Mouse (Mus musculus): ENCODE results near the gene Tmem216. TPM values are rescaled to one million over a fixed set of nuclear protein-coding genes. Genes with fewer than 3 reads are reported as not detected.

Gene Tmem216
- polyA plus RNA-seq, 1 experiment from 2014 or later, result 63.1 TPM

DNA sequence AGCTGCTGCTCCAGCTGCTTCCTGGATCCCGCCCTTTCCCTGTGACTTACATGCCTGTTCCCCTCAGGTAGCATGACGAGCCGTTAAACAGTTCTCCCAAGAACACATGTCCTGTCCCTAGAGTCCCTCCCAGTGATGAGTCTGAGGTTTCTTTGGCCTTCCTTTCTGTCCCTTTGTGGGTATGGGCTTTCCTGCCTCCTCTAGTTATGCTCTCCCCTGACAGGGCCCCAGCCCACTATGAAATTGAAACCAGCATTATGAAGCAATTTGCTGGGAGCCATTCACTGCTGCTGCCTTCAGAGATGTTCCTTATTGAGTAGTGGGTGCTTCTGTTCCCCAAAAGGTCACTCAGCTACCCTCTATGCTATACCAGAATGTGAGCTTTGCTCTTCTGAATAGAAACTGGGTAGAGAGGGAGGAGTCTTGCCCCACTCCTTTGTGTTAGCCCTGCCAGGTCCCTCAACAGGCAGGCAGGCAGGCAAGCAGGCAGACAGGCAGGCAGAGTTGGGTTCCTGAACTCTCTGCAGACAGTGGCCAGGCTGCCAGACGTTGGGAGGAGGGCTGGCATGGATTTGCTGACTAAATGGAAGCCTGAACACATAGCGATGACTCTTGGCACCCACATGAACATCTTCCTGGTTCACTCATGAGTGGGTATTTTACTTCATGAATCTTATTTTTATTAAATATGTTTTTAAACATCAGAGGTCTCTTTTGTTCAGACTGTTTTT is 33.3 kb upstream of the Tmem216 start:
- H3K4me1 ChIP-seq (replicated peaks), result no peaks in the 10 kb centered on the region
- 0 out of 2 replicates have a peak overlapping the region, but pooled peaks have one; percentile 23 for H3K27ac ChIP-seq
- no peaks in the 10 kb centered on the region for H3K27me3 ChIP-seq
- no peak overlapping the region for H3K9ac ChIP-seq (replicated peaks)
- peaks cover 57% of the 10 kb centered on the region for H3K36me3 ChIP-seq
- no peak overlapping the region for H3K4me3 ChIP-seq (replicated peaks)
- WGBS, result 64% methylated on average over 5 of the region's 5 CpGs
- H3K9me3 ChIP-seq, result no peaks in the 10 kb centered on the region
- no peak for ATAC-seq (ENCODE audit: insufficient number of reproducible peaks, insufficient read depth, low FRiP score, low TSS enrichment, low read depth)
- H3K4me2 ChIP-seq, result no peak overlapping the region

- 90% methylated on average over 8 of the region's 8 CpGs for WGBS
- no peaks in the 10 kb centered on the region for H3K9me3 ChIP-seq
- H3K36me3 ChIP-seq, result peaks cover 38% of the 10 kb centered on the region
- H3K27me3 ChIP-seq, result no peaks in the 10 kb centered on the region
- H3K4me3 ChIP-seq (replicated peaks), result no peak overlapping the region
- no peak overlapping the region for H3K9ac ChIP-seq (replicated peaks)
- no peaks in the 10 kb centered on the region for H3K4me1 ChIP-seq (replicated peaks)
- no peak for ATAC-seq (ENCODE audit: insufficient number of reproducible peaks, insufficient read depth, low FRiP score, low TSS enrichment, low read depth)
- H3K27ac ChIP-seq, result no peak overlapping the region
- no peak overlapping the region for H3K4me2 ChIP-seq
Measured at GRCm38 (mm10) chr19:10587231-10587630, 31.2 kb upstream of the Tmem216 start.

DNA sequence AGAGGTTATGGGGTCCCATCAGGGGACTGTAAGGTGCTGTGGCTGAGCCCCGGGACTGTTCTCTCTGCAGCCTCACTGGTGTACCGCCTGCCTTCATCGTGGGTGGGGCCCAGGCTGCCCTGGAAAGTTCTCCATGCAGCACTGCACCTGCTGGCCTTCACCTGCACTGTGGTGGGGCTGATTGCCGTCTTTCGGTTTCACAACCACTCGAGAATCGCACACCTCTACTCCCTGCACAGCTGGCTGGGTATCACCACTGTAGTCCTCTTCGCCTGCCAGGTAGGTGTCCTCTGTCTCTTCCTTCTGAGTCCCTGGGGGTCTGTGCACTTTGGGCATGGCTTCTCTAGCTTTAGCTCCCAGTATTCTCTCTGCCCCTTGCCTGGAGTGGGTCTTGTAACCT is 29.1 kb upstream of the Tmem216 start:
- Histone ChIP-seq H3K4me3 (replicated peaks) (no peak overlapping the region), H3K9me3 (no peaks in the 10 kb centered on the region), H3K27me3 (no peaks in the 10 kb centered on the region), H3K4me1 (replicated peaks) (no peaks in the 10 kb centered on the region), H3K9ac (replicated peaks) (no peak overlapping the region), H3K36me3 (peaks cover 30% of the 10 kb centered on the region), H3K4me2 (no peak overlapping the region), H3K27ac (no peak overlapping the region)
- WGBS, result 85% methylated on average over 8 of the region's 8 CpGs
- no peak for ATAC-seq (ENCODE audit: insufficient number of reproducible peaks, insufficient read depth, low FRiP score, low TSS enrichment, low read depth)

DNA sequence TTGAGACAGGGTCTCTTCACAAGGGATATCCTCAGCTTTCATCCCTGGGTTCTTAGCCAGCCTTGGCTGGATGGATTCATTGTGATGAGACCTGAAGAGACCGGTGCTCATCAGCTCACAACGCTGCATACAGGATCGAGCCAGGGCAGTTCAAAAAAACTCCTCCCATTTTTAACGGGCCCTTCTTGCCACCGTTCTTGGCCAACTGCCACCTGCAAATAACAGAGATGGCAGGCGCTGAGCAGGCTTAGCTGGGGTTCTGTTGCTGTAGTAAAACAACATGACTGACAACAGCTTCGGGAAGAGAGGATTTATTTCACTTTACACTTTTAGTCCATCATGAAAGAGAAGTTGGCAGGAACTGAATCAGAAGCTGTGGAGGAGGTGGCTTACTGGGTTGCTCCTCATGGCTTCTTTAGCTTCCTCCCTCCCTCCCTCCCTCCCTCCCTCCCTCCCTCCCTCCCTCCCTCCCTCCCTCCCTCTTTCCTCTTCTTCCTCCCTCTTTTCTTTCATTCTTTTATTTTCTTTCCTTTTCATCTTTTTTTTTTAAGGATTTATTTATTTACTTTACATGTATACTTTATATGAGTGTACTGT is 27.6 kb upstream of the Tmem216 start:
- no peak for ATAC-seq (ENCODE audit: insufficient number of reproducible peaks, insufficient read depth, low FRiP score, low TSS enrichment, low read depth)
- Histone ChIP-seq H3K9ac (replicated peaks) (no peak overlapping the region), H3K9me3 (no peaks in the 10 kb centered on the region), H3K36me3 (peaks cover 23% of the 10 kb centered on the region), H3K4me3 (replicated peaks) (no peak overlapping the region), H3K27me3 (no peaks in the 10 kb centered on the region), H3K27ac (no peak overlapping the region), H3K4me1 (replicated peaks) (peaks cover 2% of the 10 kb centered on the region; the same call in 1 of the 2 replicates), H3K4me2 (no peak overlapping the region)
- WGBS, result 74% methylated on average over 7 of the region's 7 CpGs

GRCm38 (mm10) chr19:10581984-10582383 is 25.9 kb upstream of the Tmem216 start:
- ATAC-seq (ENCODE audit: insufficient number of reproducible peaks, insufficient read depth, low FRiP score, low TSS enrichment, low read depth), result no peak
- Histone ChIP-seq H3K9ac (replicated peaks) (no peak overlapping the region), H3K27ac (no peak overlapping the region), H3K36me3 (peaks cover 15% of the 10 kb centered on the region), H3K4me2 (no peak overlapping the region), H3K4me1 (replicated peaks) (peaks cover 12% of the 10 kb centered on the region), H3K27me3 (no peaks in the 10 kb centered on the region), H3K9me3 (no peaks in the 10 kb centered on the region), H3K4me3 (replicated peaks) (no peak overlapping the region)
- WGBS, result 83% methylated on average over 6 of the region's 6 CpGs

DNA sequence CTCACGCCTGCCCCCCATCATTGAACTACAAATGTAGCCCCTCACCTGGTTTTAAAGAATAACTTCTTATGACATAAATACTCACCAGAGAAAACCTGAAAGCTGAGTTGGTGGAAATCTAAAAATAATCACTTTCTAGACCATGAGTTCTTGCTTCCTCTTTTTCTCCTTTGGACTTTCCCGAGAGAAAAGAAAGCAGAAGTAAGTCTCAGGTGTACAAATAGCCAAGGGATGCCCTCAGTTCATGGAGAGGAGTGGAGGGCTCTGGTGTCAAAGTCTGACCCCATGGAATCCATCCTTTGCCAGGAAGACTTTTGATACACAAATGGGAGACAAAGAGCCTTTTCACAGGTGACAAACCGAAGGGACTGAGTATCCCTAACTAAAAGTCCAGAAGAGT is 24.7 kb upstream of the Tmem216 start:
- WGBS, result 79% methylated on average over 3 of the region's 3 CpGs
- H3K27ac ChIP-seq, result no peak overlapping the region
- ATAC-seq (ENCODE audit: insufficient number of reproducible peaks, insufficient read depth, low FRiP score, low TSS enrichment, low read depth), result no peak

GRCm38 (mm10) chr19:10580102-10580501 is 24.1 kb upstream of the Tmem216 start:
- 78% methylated on average over 3 of the region's 3 CpGs for WGBS
- Histone ChIP-seq H3K9me3 (no peaks in the 10 kb centered on the region), H3K4me2 (no peak overlapping the region), H3K9ac (replicated peaks) (no peak overlapping the region), H3K27ac (no peak overlapping the region), H3K36me3 (peaks cover 14% of the 10 kb centered on the region), H3K27me3 (no peaks in the 10 kb centered on the region), H3K4me3 (replicated peaks) (no peak overlapping the region), H3K4me1 (replicated peaks) (peaks cover 17% of the 10 kb centered on the region)
- ATAC-seq (ENCODE audit: insufficient number of reproducible peaks, insufficient read depth, low FRiP score, low TSS enrichment, low read depth), result no peak

More for the DNA sequence above, 24.7 kb upstream of the Tmem216 start:
- Histone ChIP-seq H3K27me3 (no peaks in the 10 kb centered on the region), H3K4me2 (no peak overlapping the region), H3K9ac (replicated peaks) (no peak overlapping the region), H3K4me1 (replicated peaks) (peaks cover 17% of the 10 kb centered on the region), H3K36me3 (peaks cover 15% of the 10 kb centered on the region), H3K9me3 (no peaks in the 10 kb centered on the region), H3K4me3 (replicated peaks) (no peak overlapping the region)

GRCm38 (mm10) chr19:10576690-10577561 is 20.9 kb upstream of the Tmem216 start, which contains the start of the genes Cyb561a3 and Tmem138:
Gene Cyb561a3 (plus strand): TSS chr19:10577172.
Gene Tmem138 (minus strand): TSS chr19:10577362.
- peak; percentile 92 for ATAC-seq (ENCODE audit: insufficient number of reproducible peaks, insufficient read depth, low FRiP score, low TSS enrichment, low read depth)
- peak within 1 kb of the TSS; percentile 79 for H3K9ac ChIP-seq (replicated peaks)
- no peaks in the 10 kb centered on the region for H3K27me3 ChIP-seq
- H3K4me3 ChIP-seq (replicated peaks), result peak within 1 kb of the TSS; percentile 64
- H3K9me3 ChIP-seq, result no peaks in the 10 kb centered on the region
- H3K27ac ChIP-seq, result peak within 1 kb of the TSS; percentile 92
- H3K36me3 ChIP-seq, result peaks cover 38% of the 10 kb centered on the region
- H3K4me1 ChIP-seq (replicated peaks), result peaks cover 17% of the 10 kb centered on the region
- WGBS, result under 1% methylated on average over 44 of the region's 44 CpGs
- peak within 1 kb of the TSS; percentile 80 for H3K4me2 ChIP-seq

DNA sequence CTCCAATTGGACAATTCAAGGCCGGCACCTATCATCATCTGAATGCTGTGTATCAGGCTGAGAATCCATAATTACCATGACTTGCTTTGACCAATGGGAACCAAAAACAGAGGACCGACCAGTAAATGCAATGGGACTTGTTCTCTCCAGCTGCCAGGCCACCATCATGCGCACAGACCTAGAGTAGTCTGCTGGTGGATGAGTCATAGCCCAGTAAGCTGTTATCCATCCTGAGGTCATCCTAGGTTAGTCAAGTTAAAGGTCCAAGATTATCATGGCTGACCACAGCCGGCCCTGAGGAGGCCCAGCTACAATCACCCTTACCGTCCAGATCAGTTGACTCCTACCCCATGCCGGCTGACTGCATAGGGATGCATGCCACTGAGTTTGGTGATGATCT is 13.6 kb upstream of the Tmem216 start:
- Histone ChIP-seq H3K4me2 (no peak overlapping the region), H3K4me1 (replicated peaks) (no peaks in the 10 kb centered on the region), H3K27ac (no peak overlapping the region), H3K4me3 (replicated peaks) (no peak overlapping the region), H3K9ac (replicated peaks) (no peak overlapping the region), H3K9me3 (no peaks in the 10 kb centered on the region), H3K36me3 (peaks cover 56% of the 10 kb centered on the region), H3K27me3 (no peaks in the 10 kb centered on the region)
- no peak for ATAC-seq (ENCODE audit: insufficient number of reproducible peaks, insufficient read depth, low FRiP score, low TSS enrichment, low read depth)
- 94% methylated on average over 6 of the region's 6 CpGs for WGBS

- no peaks in the 10 kb centered on the region for H3K4me1 ChIP-seq (replicated peaks)
- no peaks in the 10 kb centered on the region for H3K27me3 ChIP-seq
- H3K4me3 ChIP-seq (replicated peaks), result no peak overlapping the region
- no peak overlapping the region for H3K9ac ChIP-seq (replicated peaks)
- no peak overlapping the region for H3K4me2 ChIP-seq
- no peaks in the 10 kb centered on the region for H3K9me3 ChIP-seq
- ATAC-seq (ENCODE audit: insufficient number of reproducible peaks, insufficient read depth, low FRiP score, low TSS enrichment, low read depth), result no peak
- H3K36me3 ChIP-seq, result peaks cover 12% of the 10 kb centered on the region
- WGBS, result 85% methylated on average over 4 of the region's 4 CpGs
- no peak overlapping the region for H3K27ac ChIP-seq
Measured at GRCm38 (mm10) chr19:10565217-10565616, 9.2 kb upstream of the Tmem216 start.

DNA sequence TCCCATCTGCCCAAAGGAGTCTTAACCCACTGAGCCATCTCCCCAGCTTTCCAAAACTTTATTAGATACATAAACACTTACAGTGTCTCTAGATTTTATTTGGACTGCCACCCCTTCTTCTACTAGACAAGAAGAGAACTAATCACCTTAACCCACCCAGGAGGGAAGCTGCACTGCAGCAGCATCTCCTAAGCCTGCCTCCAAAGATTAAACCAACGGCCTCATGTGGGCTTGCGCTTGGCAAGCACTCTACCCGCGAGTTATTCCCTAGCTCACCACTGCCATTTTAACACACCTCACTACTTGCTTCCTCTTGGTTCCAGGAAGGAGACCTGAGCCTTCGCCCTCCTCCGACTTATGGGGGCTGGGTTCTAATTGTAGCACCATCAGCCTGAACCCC is 8.2 kb upstream of the Tmem216 start:
- Histone ChIP-seq H3K36me3 (peaks cover 2% of the 10 kb centered on the region; the same call in 1 of the 2 replicates), H3K4me1 (replicated peaks) (no peaks in the 10 kb centered on the region), H3K27ac (no peak overlapping the region), H3K27me3 (no peaks in the 10 kb centered on the region), H3K4me2 (no peak overlapping the region), H3K9ac (replicated peaks) (no peak overlapping the region), H3K9me3 (no peaks in the 10 kb centered on the region), H3K4me3 (replicated peaks) (no peak overlapping the region)
- 82% methylated on average over 6 of the region's 6 CpGs for WGBS
- no peak for ATAC-seq (ENCODE audit: insufficient number of reproducible peaks, insufficient read depth, low FRiP score, low TSS enrichment, low read depth)
